Mouse (Mus musculus): ENCODE measurements around the gene Ccdc103. TPM values are rescaled to one million over a fixed set of nuclear protein-coding genes. Genes with fewer than 3 reads are reported as not detected.
A peak's percentile ranks its signal among the peaks of the same experiment; 100 is the strongest.

Gene Ccdc103
- total and polyA plus RNA-seq, 3 experiments = 0.20 TPM; not detected in 2

- WGBS = 88% methylated on average over 1 of the region's 1 CpGs
- no peaks in the 10 kb centered on the region for H3K27me3 ChIP-seq (ENCODE audit: control insufficient read depth, insufficient read depth, low read length)
- H3K27ac ChIP-seq = peak overlapping the region; percentile 64
- no peaks in the 10 kb centered on the region for H3K4me1 ChIP-seq (ENCODE audit: control insufficient read depth, insufficient read depth, low read length)
- intact Hi-C loops (cut with DNase I) = no loop called here
- no peaks in the 10 kb centered on the region for H3K36me3 ChIP-seq (ENCODE audit: control insufficient read depth, insufficient read depth, low read length)
- TF ChIP-seq EP300 (IDR thresholded peaks at IDR 0.05; ENCODE audit: insufficient read depth, low read depth, low read length) (no peak), POLR2A (IDR thresholded peaks at IDR 0.05; ENCODE audit: insufficient read depth, low read depth, low read length) (no peak), CTCF (IDR thresholded peaks at IDR 0.05) (no peak)
- peak overlapping the region; percentile 7; the same call in 1 of the 2 replicates for H3K9ac ChIP-seq (ENCODE audit: low read depth, low read length)
- H3K4me3 ChIP-seq = no peak overlapping the region
- H3K79me2 ChIP-seq (replicated peaks; ENCODE audit: control insufficient read depth, insufficient read depth, low read length) = no peaks in the 10 kb centered on the region
- no peak for DNase-seq
Measured at GRCm38 (mm10) chr11:102837385-102837784, 43.6 kb upstream of the Ccdc103 start.

GRCm38 (mm10) chr11:102838126-102838525 lies 42.9 kb upstream of the Ccdc103 start:
- 77% methylated on average over 2 of the region's 2 CpGs for WGBS
- H3K9ac ChIP-seq (ENCODE audit: low read depth, low read length) = no peak overlapping the region
- peak; percentile 34 to 57 for DNase-seq
- H3K36me3 ChIP-seq (ENCODE audit: control insufficient read depth, insufficient read depth, low read length) = no peaks in the 10 kb centered on the region
- no peak overlapping the region for H3K4me3 ChIP-seq
- H3K4me1 ChIP-seq (ENCODE audit: control insufficient read depth, insufficient read depth, low read length) = no peaks in the 10 kb centered on the region
- intact Hi-C loops (cut with DNase I) = no loop called here
- H3K79me2 ChIP-seq (replicated peaks; ENCODE audit: control insufficient read depth, insufficient read depth, low read length) = no peaks in the 10 kb centered on the region
- H3K27me3 ChIP-seq (ENCODE audit: control insufficient read depth, insufficient read depth, low read length) = no peaks in the 10 kb centered on the region
- H3K27ac ChIP-seq = peak overlapping the region; percentile 64
- TF ChIP-seq POLR2A (IDR thresholded peaks at IDR 0.05; ENCODE audit: insufficient read depth, low read depth, low read length) (0 out of 2 replicates have a peak, but pooled peaks have one; percentile 12), EP300 (IDR thresholded peaks at IDR 0.05; ENCODE audit: insufficient read depth, low read depth, low read length) (0 out of 2 replicates have a peak, but pooled peaks have one; percentile 44), CTCF (IDR thresholded peaks at IDR 0.05) (peak; percentile 22)

DNA sequence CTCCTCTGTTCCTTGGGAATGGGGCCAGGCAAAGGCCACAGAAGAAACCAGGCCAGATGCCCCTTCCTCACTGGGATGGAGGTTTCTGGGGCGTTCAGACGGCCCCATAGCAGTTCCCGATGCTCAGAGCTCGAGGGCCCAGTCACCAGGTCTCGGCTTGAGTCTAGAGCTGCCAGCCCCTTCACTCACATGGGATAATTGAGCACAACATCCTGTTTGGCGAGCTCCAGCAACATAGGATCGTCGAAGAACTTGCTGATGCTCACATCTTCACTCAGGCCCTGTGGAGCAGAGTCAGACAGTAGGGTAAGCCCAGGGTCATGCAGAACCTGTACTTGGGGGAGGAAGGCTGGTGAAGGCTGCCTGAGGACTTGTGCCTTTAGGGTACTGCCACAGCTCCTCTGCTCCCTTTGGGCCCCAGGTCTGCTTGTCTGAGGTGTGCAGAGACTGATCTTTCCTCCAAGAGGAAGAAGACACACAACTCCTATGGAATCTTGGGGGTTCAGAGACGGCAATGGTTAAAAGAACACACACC lies 42.3 kb upstream of the Ccdc103 start:
- Histone ChIP-seq H3K4me1 (ENCODE audit: control insufficient read depth, insufficient read depth, low read length) (no peaks in the 10 kb centered on the region), H3K36me3 (ENCODE audit: control insufficient read depth, insufficient read depth, low read length) (no peaks in the 10 kb centered on the region), H3K79me2 (replicated peaks; ENCODE audit: control insufficient read depth, insufficient read depth, low read length) (no peaks in the 10 kb centered on the region), H3K27me3 (ENCODE audit: control insufficient read depth, insufficient read depth, low read length) (no peaks in the 10 kb centered on the region), H3K9ac (ENCODE audit: low read depth, low read length) (peak overlapping the region; percentile 16; the same call in 1 of the 2 replicates), H3K4me3 (no peak overlapping the region), H3K27ac (peak overlapping the region; percentile 56)
- intact Hi-C loops (cut with DNase I) = no loop called here
- TF ChIP-seq POLR2A (IDR thresholded peaks at IDR 0.05; ENCODE audit: insufficient read depth, low read depth, low read length) = no peak
- no peak for TF ChIP-seq CTCF (IDR thresholded peaks at IDR 0.05)
- no peak for TF ChIP-seq EP300 (IDR thresholded peaks at IDR 0.05; ENCODE audit: insufficient read depth, low read depth, low read length)
- no peak for DNase-seq
- 72% methylated on average over 9 of the region's 9 CpGs for WGBS

GRCm38 (mm10) chr11:102845926-102846325 lies 35.1 kb upstream of the Ccdc103 start:
- Histone ChIP-seq H3K36me3 (ENCODE audit: control insufficient read depth, insufficient read depth, low read length) (no peaks in the 10 kb centered on the region), H3K79me2 (replicated peaks; ENCODE audit: control insufficient read depth, insufficient read depth, low read length) (no peaks in the 10 kb centered on the region), H3K4me1 (ENCODE audit: control insufficient read depth, insufficient read depth, low read length) (no peaks in the 10 kb centered on the region), H3K27ac (no peak overlapping the region), H3K27me3 (ENCODE audit: control insufficient read depth, insufficient read depth, low read length) (no peaks in the 10 kb centered on the region), H3K4me3 (no peak overlapping the region), H3K9ac (ENCODE audit: low read depth, low read length) (no peak overlapping the region)
- DNase-seq = no peak
- TF ChIP-seq EP300 (IDR thresholded peaks at IDR 0.05; ENCODE audit: insufficient read depth, low read depth, low read length) (no peak), POLR2A (IDR thresholded peaks at IDR 0.05; ENCODE audit: insufficient read depth, low read depth, low read length) (no peak), CTCF (IDR thresholded peaks at IDR 0.05) (no peak)
- 85% methylated on average over 10 of the region's 10 CpGs for WGBS
- intact Hi-C loops (cut with DNase I) = no loop called here

GRCm38 (mm10) chr11:102851883-102852282 lies 29.1 kb upstream of the Ccdc103 start:
- no peaks in the 10 kb centered on the region for H3K36me3 ChIP-seq (ENCODE audit: control insufficient read depth, insufficient read depth, low read length)
- no peaks in the 10 kb centered on the region for H3K4me1 ChIP-seq (ENCODE audit: control insufficient read depth, insufficient read depth, low read length)
- no peaks in the 10 kb centered on the region for H3K79me2 ChIP-seq (replicated peaks; ENCODE audit: control insufficient read depth, insufficient read depth, low read length)
- H3K9ac ChIP-seq (ENCODE audit: low read depth, low read length) = no peak overlapping the region
- peak; percentile 57 to 81 for DNase-seq
- H3K27me3 ChIP-seq (ENCODE audit: control insufficient read depth, insufficient read depth, low read length) = no peaks in the 10 kb centered on the region
- TF ChIP-seq EP300 (IDR thresholded peaks at IDR 0.05; ENCODE audit: insufficient read depth, low read depth, low read length) (peak; percentile 76; the same call in 1 of the 2 replicates), CTCF (IDR thresholded peaks at IDR 0.05) (peak; percentile 83), POLR2A (IDR thresholded peaks at IDR 0.05; ENCODE audit: insufficient read depth, low read depth, low read length) (no peak)
- no peak overlapping the region for H3K4me3 ChIP-seq
- 62% methylated on average over 5 of the region's 5 CpGs for WGBS
- intact Hi-C loops (cut with DNase I) = loop anchor here (1.0 kb wide), 1 partner anchor 78 kb away; no protein-coding TSS in a partner anchor
- no peak overlapping the region for H3K27ac ChIP-seq

- no peak for TF ChIP-seq EP300 (IDR thresholded peaks at IDR 0.05; ENCODE audit: insufficient read depth, low read depth, low read length)
- TF ChIP-seq CTCF (IDR thresholded peaks at IDR 0.05) = peak; percentile 52
- Histone ChIP-seq H3K36me3 (ENCODE audit: control insufficient read depth, insufficient read depth, low read length) (no peaks in the 10 kb centered on the region), H3K79me2 (replicated peaks; ENCODE audit: control insufficient read depth, insufficient read depth, low read length) (no peaks in the 10 kb centered on the region)
Measured at GRCm38 (mm10) chr11:102853760-102854159, 27.2 kb upstream of the Ccdc103 start.

More at GRCm38 (mm10) chr11:102853760-102854159, 27.2 kb upstream of the Ccdc103 start:
- Histone ChIP-seq H3K27ac (no peak overlapping the region), H3K4me1 (ENCODE audit: control insufficient read depth, insufficient read depth, low read length) (no peaks in the 10 kb centered on the region), H3K9ac (ENCODE audit: low read depth, low read length) (no peak overlapping the region), H3K27me3 (ENCODE audit: control insufficient read depth, insufficient read depth, low read length) (no peaks in the 10 kb centered on the region), H3K4me3 (no peak overlapping the region)
- DNase-seq = no peak
- intact Hi-C loops (cut with DNase I) = no loop called here

All from heart, adult 2 months (tissue).